Mouse (Mus musculus): ENCODE measurements around the gene Arglu1. TPM values are rescaled to one million over a fixed set of nuclear protein-coding genes. Genes with fewer than 3 reads are reported as not detected.

Gene Arglu1
- total RNA-seq, 4 experiments from 2014 or later: 44.0 to 126 (median 89.0) TPM

- DNase-seq: no peak
Observed at GRCm38 (mm10) chr8:8621236-8621917, 68.9 kb downstream of the Arglu1 start.

DNA sequence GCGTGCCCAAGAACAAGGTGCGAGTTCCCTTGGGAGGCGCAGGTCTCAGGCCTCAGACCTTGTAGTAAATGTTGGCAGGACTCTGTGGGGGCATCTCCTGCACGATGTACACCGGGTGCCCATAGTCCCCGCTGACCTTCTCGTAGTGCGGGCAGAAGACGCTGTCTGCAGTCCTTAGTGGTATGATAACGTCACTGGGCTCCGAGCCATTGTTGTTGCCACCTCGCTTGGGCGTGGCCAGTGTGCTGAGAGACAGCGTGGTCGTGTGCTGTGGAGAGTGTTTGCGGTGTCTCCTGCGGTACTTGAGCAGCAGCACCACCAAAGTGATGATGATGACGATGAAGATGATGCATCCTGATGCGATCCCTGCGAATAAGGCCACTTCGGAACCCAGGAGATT, 69.8 kb downstream of the Arglu1 start:
- no peak for DNase-seq

DNA sequence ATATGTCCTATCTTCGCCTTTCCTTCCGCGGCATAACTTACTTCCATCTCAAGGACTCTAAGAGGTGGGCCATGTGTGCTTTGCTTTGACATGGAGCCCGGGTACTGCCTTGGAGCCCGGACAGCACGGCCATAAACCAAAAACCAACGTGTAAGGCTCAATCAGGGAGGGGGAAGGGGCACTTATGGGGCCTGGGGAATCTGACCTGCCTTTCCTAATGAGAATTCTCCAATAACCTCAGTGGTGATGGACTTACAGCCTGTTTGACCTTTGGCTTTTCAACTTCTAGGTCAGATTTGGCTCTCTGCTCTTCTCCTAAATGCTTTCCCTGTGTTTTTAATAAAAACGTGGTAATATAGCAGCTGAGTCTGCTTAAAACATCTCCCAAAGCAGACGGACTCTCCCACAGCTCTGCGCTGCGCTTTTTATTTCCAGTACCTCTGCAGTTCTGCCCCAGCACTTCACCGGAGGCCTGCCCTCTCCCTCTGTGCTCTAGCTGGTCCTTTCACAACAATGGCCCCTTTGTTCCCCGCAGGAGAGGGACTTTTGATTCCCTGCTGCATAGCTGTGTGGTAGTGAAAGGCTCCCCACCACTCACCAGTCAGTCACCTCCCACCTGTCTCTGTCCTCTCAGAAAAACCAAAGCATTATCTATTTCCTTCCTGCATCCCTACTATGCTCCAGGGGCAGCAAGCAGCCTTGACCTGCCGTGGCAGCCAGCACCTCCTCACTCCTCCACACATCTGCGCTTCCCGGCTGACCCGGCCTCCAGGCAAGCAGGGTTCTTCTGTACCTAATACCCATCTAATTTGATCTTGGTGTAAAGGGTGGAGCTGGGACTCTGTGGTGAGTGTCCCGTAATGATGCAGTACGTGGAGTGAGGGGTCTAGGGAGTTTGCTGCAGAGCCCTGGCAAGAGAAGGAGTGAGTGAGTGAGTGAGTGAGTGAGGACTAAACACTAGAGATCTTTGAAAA, 70.8 kb downstream of the Arglu1 start:
- no peak for DNase-seq

Small RNA genes lying within 50 kb of the gene (microRNA-seq; reads per million reads assigned to microRNA genes)
- 0.53 to 1.0 reads per million in 2 experiments for gene Mir7654

Other genes with a start within 250 kb of the Arglu1 start
- 10 to 100 TPM; 10.4 to 25.9 (median 21.3) TPM for gene Efnb2, start 29.3 kb downstream of the Arglu1 start, total RNA-seq (2022)